Mouse (Mus musculus) MEL (cell line): ENCODE measurements around the gene Gm5565. TPM values are rescaled to one million over a fixed set of nuclear protein-coding genes. Genes with fewer than 3 reads are reported as not detected.
"Not testable (repeated sequence)": the region's sequence is repeated elsewhere in the genome, so short reads cannot be mapped to it uniquely, and the experiment has no call there.

Experiments used
- DNase-seq: peaks from one replicate; pipeline ENCODE4 v3.0.0; 2011; ENCODE audit warnings: low read depth, low spot score
- H3K27ac ChIP-seq: 2 replicates; pipeline ENCODE4 v1.5.1; 2012; ENCODE audit warnings: low read depth, mild to moderate bottlenecking, control low read depth, low read length, moderate library complexity; ENCODE audit not compliant: control insufficient read depth
- H3K27me3 ChIP-seq, 2 experiments: fragments of 150-350 bp in 1 of 2; sonication (generic) in 1 of 2; 2 replicates each; pipeline ENCODE4 v1.6.1; 2012; ENCODE audit warnings: low read length in 2 of 2, mild to moderate bottlenecking in 2 of 2, improper control_type of control experiment in 1 of 2, moderate library complexity in 1 of 2; ENCODE audit not compliant: insufficient read depth in 2 of 2, control insufficient read depth in 1 of 2
- H3K36me3 ChIP-seq, 2 experiments: 2 replicates each; pipeline ENCODE4 v1.6.1; 2012 to 2014; ENCODE audit warnings: low read length in 2 of 2, improper control_type of control experiment in 1 of 2, inconsistent platforms in 1 of 2, mild to moderate bottlenecking in 1 of 2; ENCODE audit not compliant: insufficient read depth in 2 of 2, control insufficient read depth in 1 of 2
- H3K4me1 ChIP-seq, 2 experiments: fragments of 150-350 bp in 1 of 2; sonication (generic) in 1 of 2; 2 replicates each; pipeline ENCODE4 v1.6.1; 2012; ENCODE audit warnings: low read length in 2 of 2, improper control_type of control experiment in 1 of 2, mild to moderate bottlenecking in 1 of 2; ENCODE audit not compliant: insufficient read depth in 2 of 2, control insufficient read depth in 1 of 2
- H3K4me3 ChIP-seq, 2 experiments: fragments of 150-350 bp in 1 of 2; sonication (generic) in 1 of 2; 2 replicates each; pipeline ENCODE4 v1.5.1; 2012; ENCODE audit warnings: low read depth in 2 of 2, low read length in 2 of 2, mild to moderate bottlenecking in 2 of 2, moderate library complexity in 2 of 2, control low read depth in 1 of 2, improper control_type of control experiment in 1 of 2; ENCODE audit not compliant: control insufficient read depth in 1 of 2, insufficient read depth in 1 of 2
- H3K79me2 ChIP-seq: 2 replicates; pipeline ENCODE4 v1.6.1; 2012; ENCODE audit warnings: mild to moderate bottlenecking, low read length, moderate library complexity; ENCODE audit not compliant: control insufficient read depth, poor library complexity, insufficient read depth
- H3K9ac ChIP-seq: 2 replicates; pipeline ENCODE4 v1.6.1; 2012; ENCODE audit warnings: low read depth, mild to moderate bottlenecking, control low read depth, low read length, moderate library complexity; ENCODE audit not compliant: control insufficient read depth, poor library complexity, severe bottlenecking
- H3K9me3 ChIP-seq: fragments of 150-350 bp; sonication (generic); replicated peaks from 2 replicates; pipeline ENCODE4 v1.6.1; 2012; ENCODE audit warnings: mild to moderate bottlenecking, low read length, improper control_type of control experiment, moderate library complexity; ENCODE audit not compliant: insufficient read depth
- BHLHE40 ChIP-seq: IDR thresholded peaks from 2 replicates; pipeline ENCODE4 v1.6.1; 2012; ENCODE audit warnings: low read depth, mild to moderate bottlenecking, inconsistent platforms, low read length, improper control_type of control experiment, borderline replicate concordance
- CTCF ChIP-seq, 3 experiments: IDR thresholded peaks in 2 of 3; conservative IDR thresholded peaks in 1 of 3; 2 replicates each; pipeline ENCODE4 v1.5.1; 2011 to 2012; ENCODE audit warnings: low read length in 3 of 3, low read depth in 2 of 3, mild to moderate bottlenecking in 2 of 3, improper control_type of control experiment in 1 of 3, inconsistent platforms in 1 of 3, mixed read lengths in 1 of 3, moderate library complexity in 1 of 3; ENCODE audit not compliant: control insufficient read depth in 1 of 3, insufficient read depth in 1 of 3, poor library complexity in 1 of 3, severe bottlenecking in 1 of 3
- EP300 ChIP-seq, 2 experiments: IDR thresholded peaks; 2 replicates each; pipeline ENCODE4 v1.6.1; 2011; ENCODE audit warnings: improper control_type of control experiment in 2 of 2, low read length in 2 of 2, low read depth in 1 of 2, mild to moderate bottlenecking in 1 of 2
- GATA1 ChIP-seq: IDR thresholded peaks from 2 replicates; pipeline ENCODE4 v1.6.1; 2011; ENCODE audit warnings: low read depth, low read length, improper control_type of control experiment
- HCFC1 ChIP-seq: IDR thresholded peaks from 2 replicates; pipeline ENCODE4 v1.6.1; 2012; ENCODE audit warnings: low read depth, mild to moderate bottlenecking, inconsistent platforms, low read length, improper control_type of control experiment, moderate library complexity
- KAT2A ChIP-seq: conservative IDR thresholded peaks from 2 replicates; pipeline ENCODE4 v1.6.1; 2012; ENCODE audit warnings: low read depth, low read length, improper control_type of control experiment, inconsistent platforms
- MAFK ChIP-seq: IDR thresholded peaks from 2 replicates; pipeline ENCODE4 v1.6.1; 2011; ENCODE audit warnings: low read depth, mild to moderate bottlenecking, low read length, improper control_type of control experiment, borderline replicate concordance
- MEF2A ChIP-seq: IDR thresholded peaks from 2 replicates; pipeline ENCODE4 v1.6.1; 2014; ENCODE audit warnings: low read depth, mild to moderate bottlenecking, inconsistent platforms, low read length, improper control_type of control experiment; ENCODE audit not compliant: poor library complexity, insufficient replicate concordance, severe bottlenecking; ENCODE audit errors: extremely low read depth
- MYB ChIP-seq: IDR thresholded peaks from 2 replicates; pipeline ENCODE4 v1.6.1; 2011; ENCODE audit warnings: mild to moderate bottlenecking, low read depth, low read length, improper control_type of control experiment
- MYC ChIP-seq: IDR thresholded peaks from 2 replicates; pipeline ENCODE4 v1.6.1; 2011; ENCODE audit warnings: low read depth, mild to moderate bottlenecking, low read length, improper control_type of control experiment, moderate library complexity
- NELFE ChIP-seq: IDR thresholded peaks from 2 replicates; pipeline ENCODE4 v1.6.1; 2011; ENCODE audit warnings: low read depth, low read length, improper control_type of control experiment
- NRF1 ChIP-seq: IDR thresholded peaks from 2 replicates; pipeline ENCODE4 v1.6.1; 2014; ENCODE audit warnings: low read depth, mild to moderate bottlenecking, inconsistent platforms, low read length, improper control_type of control experiment, moderate library complexity; ENCODE audit not compliant: poor library complexity, insufficient read depth, severe bottlenecking
- POLR2AphosphoS2 ChIP-seq: IDR thresholded peaks from 2 replicates; pipeline ENCODE4 v1.6.1; 2011; ENCODE audit warnings: low read length, improper control_type of control experiment
- POLR2AphosphoS5 ChIP-seq: IDR thresholded peaks from 2 replicates; pipeline ENCODE4 v1.6.1; 2012; ENCODE audit warnings: low read depth, borderline replicate concordance, mild to moderate bottlenecking, inconsistent platforms, low read length, moderate library complexity, mixed read lengths
- SMC3 ChIP-seq: IDR thresholded peaks from 2 replicates; pipeline ENCODE4 v1.6.1; 2011; ENCODE audit warnings: low read depth, low read length, improper control_type of control experiment
- TBP ChIP-seq: IDR thresholded peaks from 2 replicates; pipeline ENCODE4 v1.8.0; 2011; ENCODE audit warnings: low read depth, low read length, improper control_type of control experiment
- UBTF ChIP-seq: IDR thresholded peaks from 2 replicates; pipeline ENCODE4 v1.6.1; 2012; ENCODE audit warnings: low read depth, mild to moderate bottlenecking, inconsistent platforms, low read length, improper control_type of control experiment, moderate library complexity, borderline replicate concordance; ENCODE audit not compliant: insufficient read depth
- USF1 ChIP-seq: IDR thresholded peaks from 2 replicates; pipeline ENCODE4 v1.6.1; 2014; ENCODE audit warnings: low read depth, mild to moderate bottlenecking, inconsistent platforms, low read length, improper control_type of control experiment, moderate library complexity
- ZC3H11A ChIP-seq: IDR thresholded peaks from 2 replicates; pipeline ENCODE4 v1.6.1; 2012; ENCODE audit warnings: low read depth, mild to moderate bottlenecking, inconsistent platforms, low read length, improper control_type of control experiment
- ZMIZ1 ChIP-seq: IDR thresholded peaks from 2 replicates; pipeline ENCODE4 v1.6.1; 2012; ENCODE audit warnings: low read depth, mild to moderate bottlenecking, inconsistent platforms, low read length, improper control_type of control experiment, moderate library complexity
- ZNF384 ChIP-seq: IDR thresholded peaks from 2 replicates; pipeline ENCODE4 v1.6.1; 2012; ENCODE audit warnings: low read depth, mild to moderate bottlenecking, inconsistent platforms, low read length, improper control_type of control experiment
- polyA plus RNA-seq, 2 experiments: library from polyadenylated mRNA; stranded (reverse) in 1 of 2; unstranded in 1 of 2; fragments of >175 nt in 1 of 2; fragments of >200 nt in 1 of 2; gene quantifications; 2 replicates each; pipeline versions ENCODE4 v1.2.1 to v1.2.4; 2012; ENCODE audit warnings: low replicate concordance in 2 of 2, low read depth in 1 of 2; ENCODE audit not compliant: insufficient read length in 2 of 2, insufficient read depth in 1 of 2, missing spikeins in 1 of 2
- total RNA-seq: library from RNA; depleted of rRNA; stranded (reverse); fragments of 300-350 nt; gene quantifications from 2 replicates; pipeline ENCODE4 v1.2.3, GENCODE M21; 2012; rRNA removed

Gene Gm5565
- total RNA-seq (not detected in 2 replicates), polyA plus RNA-seq (not detected)

- H3K79me2 ChIP-seq, H3K4me1 ChIP-seq, H3K9me3 ChIP-seq, H3K4me3 ChIP-seq, H3K36me3 ChIP-seq, H3K27me3 ChIP-seq, H3K27ac ChIP-seq, H3K9ac ChIP-seq, DNase-seq: not testable (repeated sequence)
These were observed at the start of gene Gm5565 for GRCm38 (mm10) chr5:146160439-146160838. Gene Gm5565 (minus strand): TSS chr5:146160539.

- no peaks in the 10 kb centered on the region for H3K4me1 ChIP-seq
- no peak overlapping the region for H3K9ac ChIP-seq
- no peaks in the 10 kb centered on the region for H3K79me2 ChIP-seq
- no peak overlapping the region for H3K4me3 ChIP-seq
- H3K9me3 ChIP-seq = no peaks in the 10 kb centered on the region
- DNase-seq = no peak
- no peak overlapping the region for H3K27ac ChIP-seq
- H3K27me3 ChIP-seq = no peaks in the 10 kb centered on the region
- peaks cover 0 to 38% of the 10 kb centered on the region in 2 experiments; a peak in 2 of 4 replicates for H3K36me3 ChIP-seq
- no peak for TF ChIP-seq ZC3H11A
- no peak for TF ChIP-seq GATA1
- no peak for TF ChIP-seq EP300 (IDR thresholded peaks at IDR 0.05; ENCODE audit: low read depth in 1 of 2, low read length in 2 of 2)
- no peak for TF ChIP-seq USF1
- TF ChIP-seq ZMIZ1 = no peak
- no peak for TF ChIP-seq ZNF384
- TF ChIP-seq HCFC1 = no peak
- no peak for TF ChIP-seq CTCF (IDR thresholded peaks at IDR 0.05 in 2 of 3, conservative IDR thresholded peaks at IDR 0.05 in 1 of 3; ENCODE audit: control insufficient read depth in 1 of 3, insufficient read depth in 1 of 3, low read depth in 2 of 3, low read length in 3 of 3, poor library complexity in 1 of 3, severe bottlenecking in 1 of 3)
- no peak for TF ChIP-seq NRF1
- TF ChIP-seq BHLHE40 = no peak
These were observed 45.2 kb upstream of the Gm5565 start for GRCm38 (mm10) chr5:146205537-146205936.

GRCm38 (mm10) chr5:146203921-146204320 is 43.6 kb upstream of the Gm5565 start:
- H3K9me3 ChIP-seq = no peaks in the 10 kb centered on the region
- H3K27me3 ChIP-seq = no peaks in the 10 kb centered on the region
- no peak overlapping the region for H3K4me3 ChIP-seq
- no peaks in the 10 kb centered on the region for H3K4me1 ChIP-seq
- no peak overlapping the region for H3K27ac ChIP-seq
- peaks cover 0 to 25% of the 10 kb centered on the region in 2 experiments; a peak in 2 of 4 replicates for H3K36me3 ChIP-seq
- peak; percentile 27 for DNase-seq
- no peaks in the 10 kb centered on the region for H3K79me2 ChIP-seq
- H3K9ac ChIP-seq = no peak overlapping the region
- peak in 1 of 3 experiments; percentile 6; a peak in 1 of 6 replicates for TF ChIP-seq CTCF (IDR thresholded peaks at IDR 0.05 in 2 of 3, conservative IDR thresholded peaks at IDR 0.05 in 1 of 3; ENCODE audit: control insufficient read depth in 1 of 3, insufficient read depth in 1 of 3, low read depth in 2 of 3, low read length in 3 of 3, poor library complexity in 1 of 3, severe bottlenecking in 1 of 3)
- no peak for TF ChIP-seq POLR2AphosphoS2
- no peak for TF ChIP-seq GATA1
- no peak for TF ChIP-seq KAT2A
- no peak for TF ChIP-seq MEF2A
- no peak for TF ChIP-seq MYB
- TF ChIP-seq SMC3 = peak; percentile 6; the same call in 1 of the 2 replicates
- no peak for TF ChIP-seq NELFE
- TF ChIP-seq MYC = no peak
- TF ChIP-seq TBP = no peak
- no peak for TF ChIP-seq POLR2AphosphoS5
- TF ChIP-seq MAFK = no peak
- TF ChIP-seq HCFC1 = no peak
- TF ChIP-seq UBTF = no peak
